Mouse (Mus musculus) heart, embryonic 10.5 days (tissue): Measurements from ENCODE around the gene Rbm15. TPM values are rescaled to one million over a fixed set of nuclear protein-coding genes. Genes with fewer than 3 reads are reported as not detected.

Source experiments
- DNase-seq: peaks from one replicate; pipeline ENCODE4 v3.0.0-alpha.2; 2017; ENCODE audit warnings: low spot score
- H3K27ac ChIP-seq: fragments of 300-500 bp; sonication (generic); 2 replicates; pipeline ENCODE4 v1.5.1; 2016; ENCODE audit warnings: mild to moderate bottlenecking
- H3K27me3 ChIP-seq: fragments of 300-500 bp; sonication (generic); 2 replicates; pipeline ENCODE4 v1.6.1; 2016; ENCODE audit warnings: mild to moderate bottlenecking; ENCODE audit not compliant: poor library complexity, insufficient read depth, severe bottlenecking
- H3K36me3 ChIP-seq: fragments of 300-500 bp; sonication (generic); 2 replicates; pipeline ENCODE4 v1.6.1; 2016; ENCODE audit warnings: mild to moderate bottlenecking, moderate library complexity
- H3K4me1 ChIP-seq: fragments of 300-500 bp; sonication (generic); 2 replicates; pipeline ENCODE4 v1.6.1; 2016; ENCODE audit warnings: mild to moderate bottlenecking
- H3K4me3 ChIP-seq: fragments of 300-500 bp; sonication (generic); 2 replicates; pipeline ENCODE4 v1.5.1; 2016; ENCODE audit warnings: mild to moderate bottlenecking, moderate library complexity
- H3K9me3 ChIP-seq: fragments of 300-500 bp; sonication (generic); 2 replicates; pipeline ENCODE4 v1.6.1; 2016; ENCODE audit warnings: mild to moderate bottlenecking, moderate library complexity
- WGBS: fragments of 180-500 bp; shearing (Covaris S2); methylation state at CpG from one replicate; pipeline ENCODE4 v1.1.7; 2016; 5-methylcytosine and 5-hydroxymethylcytosine counted together
- polyA plus RNA-seq: library from polyadenylated mRNA; unstranded; fragments of >200 nt; fragmentation: Nextera tagmentation; extraction: Ambion mirVana; gene quantifications from 2 replicates; pipeline ENCODE4 v1.2.1, GENCODE M21; 2016

The Rbm15 gene
- polyA plus RNA-seq = 11.8 and 13.3 TPM in 2 replicates

GRCm38 (mm10) chr3:107333381-107334201 lies at the start of gene Rbm15:
Gene Rbm15 (minus strand): TSS chr3:107333673.
- Histone ChIP-seq H3K9me3 (no peaks in the 10 kb centered on the region), H3K27me3 (no peaks in the 10 kb centered on the region), H3K4me1 (peaks cover 22% of the 10 kb centered on the region), H3K27ac (peak within 1 kb of the TSS; percentile 98), H3K4me3 (peak within 1 kb of the TSS; percentile 92), H3K36me3 (peaks cover 19% of the 10 kb centered on the region)
- under 1% methylated on average over 62 of the region's 62 CpGs for WGBS
- DNase-seq = peak; percentile 98

GRCm38 (mm10) chr3:107379422-107379821 lies 45.9 kb upstream of the Rbm15 start:
- no peak overlapping the region for H3K27ac ChIP-seq
- H3K36me3 ChIP-seq = no peaks in the 10 kb centered on the region
- H3K4me3 ChIP-seq = no peak overlapping the region
- no peaks in the 10 kb centered on the region for H3K9me3 ChIP-seq
- DNase-seq = peak; percentile 79
- H3K27me3 ChIP-seq = no peaks in the 10 kb centered on the region
- WGBS = 6% methylated on average over 4 of the region's 4 CpGs
- peaks cover 9% of the 10 kb centered on the region; the same call in 1 of the 2 replicates for H3K4me1 ChIP-seq

DNA sequence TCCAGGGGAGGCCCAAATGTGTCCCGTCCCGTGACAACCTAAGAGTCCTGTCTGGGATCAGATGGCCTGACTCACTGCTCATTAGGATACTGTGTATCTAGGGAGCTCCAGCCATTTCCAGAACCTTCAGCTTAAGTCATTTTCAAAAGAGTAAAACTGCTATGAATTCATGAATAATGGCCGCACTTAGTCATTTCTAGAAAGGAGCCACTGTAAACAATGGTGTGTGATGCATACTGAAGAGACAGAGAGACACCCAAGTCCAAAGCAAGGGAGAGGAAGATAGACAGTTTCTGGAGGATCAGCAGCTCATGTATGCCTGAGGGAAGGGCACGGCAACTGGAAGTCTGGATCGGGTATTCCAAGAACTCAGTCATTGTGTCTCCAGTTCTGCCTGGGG lies 45.2 kb upstream of the Rbm15 start:
- H3K36me3 ChIP-seq = no peaks in the 10 kb centered on the region
- no peaks in the 10 kb centered on the region for H3K9me3 ChIP-seq
- DNase-seq = no peak
- no peak overlapping the region for H3K27ac ChIP-seq
- no peaks in the 10 kb centered on the region for H3K27me3 ChIP-seq
- H3K4me3 ChIP-seq = no peak overlapping the region
- WGBS = 63% methylated on average over 5 of the region's 5 CpGs
- H3K4me1 ChIP-seq = peaks cover 9% of the 10 kb centered on the region; the same call in 1 of the 2 replicates

DNA sequence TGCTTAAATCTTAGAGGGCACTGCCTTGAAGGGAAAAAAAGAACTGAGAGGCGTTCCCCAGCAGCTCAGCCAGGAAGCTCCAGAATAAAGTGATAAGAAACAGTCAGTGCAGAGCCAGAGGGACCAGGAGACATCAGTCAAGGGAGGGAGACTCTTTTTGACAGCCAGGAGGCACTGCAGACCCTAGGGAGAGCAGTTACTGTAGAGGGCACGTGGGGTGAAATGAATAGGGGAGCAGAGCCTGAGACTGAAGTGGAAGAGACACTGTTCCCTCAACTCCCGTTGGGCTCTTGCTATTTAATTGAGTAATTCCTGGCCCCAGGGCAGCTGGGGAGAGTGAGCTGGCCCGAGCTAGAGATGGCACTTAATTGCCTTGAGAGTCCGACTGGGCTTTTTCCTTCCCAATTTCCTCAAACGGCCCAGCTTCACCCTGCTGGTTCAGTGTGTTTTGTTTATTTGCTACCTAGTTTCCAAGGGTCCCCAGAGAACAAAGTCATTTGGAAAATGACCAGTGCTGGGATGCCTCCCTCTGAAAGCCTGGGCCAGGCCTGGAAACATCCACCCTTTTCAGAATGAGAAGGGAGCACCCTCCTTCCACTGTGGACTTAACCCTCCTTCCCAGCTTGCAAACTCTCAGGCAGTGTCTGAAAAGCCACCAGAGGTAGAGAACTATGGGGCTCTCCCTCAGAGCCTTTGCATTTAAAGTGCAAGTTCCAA lies 41.6 kb upstream of the Rbm15 start:
- 12% methylated on average over 6 of the region's 6 CpGs for WGBS
- H3K4me1 ChIP-seq = peaks cover 6% of the 10 kb centered on the region; the same call in 1 of the 2 replicates
- H3K27me3 ChIP-seq = no peaks in the 10 kb centered on the region
- no peak overlapping the region for H3K4me3 ChIP-seq
- H3K9me3 ChIP-seq = no peaks in the 10 kb centered on the region
- no peak for DNase-seq
- no peak overlapping the region for H3K27ac ChIP-seq
- H3K36me3 ChIP-seq = no peaks in the 10 kb centered on the region

DNA sequence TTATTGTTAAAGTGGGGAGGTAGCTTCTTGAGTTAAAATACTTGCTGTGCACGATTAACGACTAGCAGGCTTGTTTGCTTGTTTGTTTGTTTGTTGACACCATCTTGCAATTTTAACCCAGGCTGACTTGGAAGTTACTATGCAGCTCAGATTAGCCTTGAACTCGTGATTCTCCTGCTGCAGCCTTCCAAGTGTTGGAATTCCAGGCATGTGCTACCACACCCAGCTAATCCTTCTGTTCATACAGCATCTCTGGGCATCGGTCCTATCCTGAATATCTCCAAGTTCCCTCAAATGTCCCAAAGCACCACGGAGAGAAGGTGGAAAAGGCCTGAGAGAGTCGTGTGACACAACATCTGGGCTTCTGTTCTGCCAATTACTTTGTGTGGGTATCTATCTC lies 35.7 kb upstream of the Rbm15 start:
- H3K36me3 ChIP-seq = no peaks in the 10 kb centered on the region
- no peaks in the 10 kb centered on the region for H3K4me1 ChIP-seq
- H3K27me3 ChIP-seq = peaks cover 15% of the 10 kb centered on the region; the same call in 1 of the 2 replicates
- no peak for DNase-seq
- no peaks in the 10 kb centered on the region for H3K9me3 ChIP-seq
- no peak overlapping the region for H3K27ac ChIP-seq
- no peak overlapping the region for H3K4me3 ChIP-seq
- 70% methylated on average over 6 of the region's 6 CpGs for WGBS

DNA sequence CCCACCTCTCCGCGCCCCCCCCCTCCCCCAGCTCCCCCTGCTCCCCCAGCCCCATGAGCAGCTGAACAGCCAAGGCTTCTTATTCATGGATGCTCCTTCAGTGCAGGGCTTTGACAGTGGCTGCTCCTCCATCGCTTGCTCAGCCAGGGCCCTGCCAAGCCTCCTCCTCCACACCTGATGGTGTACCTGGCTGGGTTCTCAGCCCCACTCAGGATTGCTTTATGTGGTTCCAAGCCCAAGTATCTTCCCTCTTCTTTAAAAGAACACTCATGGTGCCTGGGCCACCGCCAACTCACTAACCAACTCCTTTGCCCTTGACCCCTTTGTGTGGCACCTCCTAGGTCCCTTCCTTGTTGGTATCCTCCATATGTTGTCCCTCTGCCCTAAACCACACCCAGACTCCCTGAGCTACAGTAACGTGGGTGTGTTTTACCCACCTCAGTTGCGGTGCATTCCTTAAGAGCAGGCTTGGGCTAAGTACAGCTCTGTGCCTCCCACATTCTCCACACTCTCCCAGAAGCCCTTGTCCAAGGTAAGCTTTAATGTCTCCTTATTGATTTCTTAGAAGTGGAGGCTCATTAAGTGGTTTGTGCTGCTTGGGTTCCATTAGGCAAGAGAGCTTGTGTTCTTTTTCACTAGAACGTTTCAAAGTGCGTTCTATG lies 34.6 kb upstream of the Rbm15 start:
- DNase-seq = no peak
- Histone ChIP-seq H3K36me3 (no peaks in the 10 kb centered on the region), H3K27me3 (peaks cover 15% of the 10 kb centered on the region; the same call in 1 of the 2 replicates), H3K9me3 (no peaks in the 10 kb centered on the region), H3K27ac (no peak overlapping the region), H3K4me3 (no peak overlapping the region), H3K4me1 (no peaks in the 10 kb centered on the region)
- WGBS = 77% methylated on average over 8 of the region's 8 CpGs

GRCm38 (mm10) chr3:107365341-107365740 lies 31.9 kb upstream of the Rbm15 start:
- no peak overlapping the region for H3K27ac ChIP-seq

DNA sequence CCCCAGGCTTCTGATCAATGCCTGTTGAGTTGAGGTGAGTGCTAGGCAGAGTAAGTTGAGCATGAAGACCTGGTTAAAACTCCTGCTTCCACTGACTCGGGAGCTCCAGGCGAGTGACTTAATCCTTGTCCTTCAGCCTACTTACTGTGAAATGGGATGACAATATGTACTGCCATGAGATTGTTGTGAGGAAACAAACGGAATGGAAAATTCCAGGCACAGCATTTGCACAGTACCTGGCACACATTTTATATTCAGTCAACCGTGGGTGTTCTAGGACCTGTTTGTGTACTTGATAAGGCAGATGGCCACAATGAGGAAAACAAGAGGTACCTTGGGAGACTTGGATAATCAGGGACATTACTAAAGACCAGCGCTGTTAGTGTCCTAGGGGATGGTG lies 29.9 kb upstream of the Rbm15 start:
- H3K4me1 ChIP-seq = peaks cover 7% of the 10 kb centered on the region; the same call in 1 of the 2 replicates
- H3K27ac ChIP-seq = no peak overlapping the region
- no peak overlapping the region for H3K4me3 ChIP-seq
- WGBS = 75% methylated on average over 5 of the region's 5 CpGs
- DNase-seq = no peak
- no peaks in the 10 kb centered on the region for H3K9me3 ChIP-seq
- H3K36me3 ChIP-seq = no peaks in the 10 kb centered on the region
- H3K27me3 ChIP-seq = peaks cover 15% of the 10 kb centered on the region; the same call in 1 of the 2 replicates

More at GRCm38 (mm10) chr3:107365341-107365740, 31.9 kb upstream of the Rbm15 start:
- Histone ChIP-seq H3K27me3 (peaks cover 15% of the 10 kb centered on the region; the same call in 1 of the 2 replicates), H3K4me1 (peaks cover 7% of the 10 kb centered on the region; the same call in 1 of the 2 replicates), H3K9me3 (no peaks in the 10 kb centered on the region), H3K4me3 (no peak overlapping the region), H3K36me3 (no peaks in the 10 kb centered on the region)
- WGBS = 80% methylated on average over 4 of the region's 4 CpGs
- no peak for DNase-seq

- H3K27ac ChIP-seq = no peak overlapping the region
- no peak for DNase-seq
- no peak overlapping the region for H3K4me3 ChIP-seq
- no peaks in the 10 kb centered on the region for H3K36me3 ChIP-seq
- peaks cover 14% of the 10 kb centered on the region; the same call in 1 of the 2 replicates for H3K4me1 ChIP-seq
- no peaks in the 10 kb centered on the region for H3K9me3 ChIP-seq
- WGBS = 53% methylated on average over 4 of the region's 4 CpGs
- peaks cover 5% of the 10 kb centered on the region; the same call in 1 of the 2 replicates for H3K27me3 ChIP-seq
Observed at GRCm38 (mm10) chr3:107360341-107360740, 26.9 kb upstream of the Rbm15 start.

- WGBS = 64% methylated on average over 3 of the region's 3 CpGs
- H3K27me3 ChIP-seq = peaks cover 12% of the 10 kb centered on the region
- no peaks in the 10 kb centered on the region for H3K9me3 ChIP-seq
- no peaks in the 10 kb centered on the region for H3K36me3 ChIP-seq
- DNase-seq = no peak
- no peak overlapping the region for H3K27ac ChIP-seq
- H3K4me1 ChIP-seq = peaks cover 14% of the 10 kb centered on the region; the same call in 1 of the 2 replicates
- no peak overlapping the region for H3K4me3 ChIP-seq
Observed at GRCm38 (mm10) chr3:107357700-107358234, 24.3 kb upstream of the Rbm15 start.

DNA sequence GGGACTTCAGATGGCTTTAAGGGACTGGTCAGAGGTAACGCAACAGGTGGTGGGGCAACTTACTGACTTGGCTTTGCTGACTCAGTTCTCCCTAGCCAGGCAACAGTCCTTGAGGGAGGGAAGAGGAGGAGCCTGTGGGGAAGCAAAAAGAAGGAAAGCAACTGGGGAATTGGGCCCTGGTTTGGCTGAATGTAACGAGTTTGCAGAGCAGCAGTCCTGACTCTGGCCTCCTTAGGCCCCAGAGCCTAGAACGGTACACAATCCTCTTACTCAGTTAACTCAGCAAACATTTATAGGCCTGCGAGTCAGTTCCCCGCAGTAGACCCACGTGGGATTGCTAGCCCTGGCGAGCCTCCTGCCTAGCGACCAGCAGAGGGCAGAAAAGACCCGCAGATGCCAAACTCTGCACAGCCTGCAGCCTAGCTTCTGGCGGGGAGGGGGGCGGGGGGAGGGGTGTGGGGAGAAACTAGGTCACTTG lies 23.5 kb upstream of the Rbm15 start:
- no peak overlapping the region for H3K27ac ChIP-seq
- peaks cover 12% of the 10 kb centered on the region for H3K27me3 ChIP-seq
- H3K36me3 ChIP-seq = no peaks in the 10 kb centered on the region
- under 1% methylated on average over 11 of the region's 11 CpGs for WGBS
- peak; percentile 89 for DNase-seq
- peaks cover 14% of the 10 kb centered on the region; the same call in 1 of the 2 replicates for H3K4me1 ChIP-seq
- no peaks in the 10 kb centered on the region for H3K9me3 ChIP-seq
- peak overlapping the region; percentile 43 for H3K4me3 ChIP-seq

- H3K4me1 ChIP-seq = peaks cover 9% of the 10 kb centered on the region; the same call in 1 of the 2 replicates
- H3K27me3 ChIP-seq = peaks cover 12% of the 10 kb centered on the region
- no peaks in the 10 kb centered on the region for H3K9me3 ChIP-seq
- 77% methylated on average over 6 of the region's 6 CpGs for WGBS
- no peak overlapping the region for H3K4me3 ChIP-seq
- H3K27ac ChIP-seq = no peak overlapping the region
- peak; percentile 61 for DNase-seq
- H3K36me3 ChIP-seq = no peaks in the 10 kb centered on the region
Observed at GRCm38 (mm10) chr3:107355618-107356260, 22.3 kb upstream of the Rbm15 start.
